Mouse (Mus musculus) ovary, postnatal 10 days (tissue): Measurements from ENCODE around the gene Slc44a1.

ENCODE experiments used
- DNase-seq: peaks from one replicate; pipeline ENCODE4 v3.0.0; 2022; ENCODE audit warnings: low spot score

Slc44a1 gene

DNA sequence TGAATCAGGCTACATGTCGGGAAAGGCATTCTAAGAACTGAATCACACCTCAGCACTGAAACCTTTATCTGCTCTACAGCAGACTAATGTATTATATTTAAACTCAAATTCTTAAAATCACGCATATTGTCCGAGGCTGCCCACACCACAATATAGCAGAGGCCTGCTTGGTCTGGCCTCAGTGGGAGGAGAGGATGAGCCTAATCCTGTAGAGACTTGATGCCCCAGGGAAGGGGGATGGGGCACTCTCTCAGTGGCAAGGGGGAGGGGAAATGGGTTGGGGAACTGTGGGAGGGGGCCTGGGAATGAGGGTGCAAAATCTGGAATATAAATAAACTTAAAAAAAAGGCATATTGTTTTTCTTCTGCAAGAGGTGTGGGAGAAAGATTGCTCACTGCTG, 177.8 kb downstream of the Slc44a1 start:
- no peak for DNase-seq

DNA sequence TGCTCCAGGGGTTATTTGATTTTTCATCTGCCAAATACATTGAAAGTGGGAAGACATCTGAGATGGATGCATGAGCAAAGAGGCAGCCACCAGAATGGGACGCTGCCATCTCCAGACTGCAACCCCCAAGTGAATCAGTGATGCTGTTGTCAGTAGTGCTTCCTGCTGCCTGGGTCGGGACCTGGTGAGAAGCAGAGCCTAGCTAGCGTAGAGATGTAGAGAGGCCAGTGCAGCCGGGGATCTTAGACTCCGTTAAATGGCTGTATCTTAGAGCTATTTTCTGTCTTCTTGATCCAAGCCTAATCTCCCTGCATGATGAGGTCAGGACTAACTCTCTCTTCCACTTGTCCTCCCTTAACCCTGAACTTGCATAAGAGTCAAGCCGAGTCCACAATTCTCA, 179.9 kb downstream of the Slc44a1 start:
- no peak for DNase-seq

DNA sequence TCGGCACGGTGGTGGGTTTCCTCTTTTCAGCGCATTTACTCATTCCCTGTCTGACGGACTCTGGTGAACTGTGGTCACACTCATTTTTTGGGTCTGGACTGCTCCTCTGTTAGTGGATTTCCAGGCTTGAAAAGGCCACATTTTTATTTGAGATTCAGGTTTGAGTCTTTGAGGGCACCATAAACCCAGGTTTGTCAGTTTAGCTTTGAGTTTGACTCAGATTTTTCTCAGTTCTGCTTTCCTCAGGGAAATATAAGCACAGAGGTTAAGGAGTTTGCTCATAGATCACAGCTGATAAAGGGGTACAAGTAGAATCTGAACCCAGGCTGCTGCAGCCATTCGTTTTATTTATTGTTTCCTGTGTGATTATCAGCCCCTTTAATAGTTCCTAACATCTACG, 180.9 kb downstream of the Slc44a1 start:
- no peak for DNase-seq

DNA sequence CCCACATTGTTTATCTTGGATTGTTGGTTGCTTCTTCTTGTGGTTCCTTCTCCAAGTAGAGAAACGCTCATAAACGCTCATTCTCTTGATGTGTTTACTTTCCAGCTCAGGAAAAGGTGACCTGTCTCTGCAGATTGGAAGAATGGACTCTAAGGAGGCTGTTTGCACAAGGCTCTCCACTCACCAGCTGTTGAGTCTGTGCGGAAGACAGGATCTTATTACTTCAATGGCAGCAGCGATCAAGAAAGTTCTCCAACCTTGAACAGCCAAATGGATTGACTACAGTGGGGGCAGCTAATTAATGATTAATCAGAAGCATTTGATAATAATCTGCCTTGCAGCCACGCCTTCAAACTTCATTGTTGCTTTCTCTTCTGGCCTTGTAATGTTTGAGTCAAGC, 181.3 kb downstream of the Slc44a1 start:
- no peak for DNase-seq

GRCm38 (mm10) chr4:53623711-53624110, 183.5 kb downstream of the Slc44a1 start:
- no peak for DNase-seq

DNA sequence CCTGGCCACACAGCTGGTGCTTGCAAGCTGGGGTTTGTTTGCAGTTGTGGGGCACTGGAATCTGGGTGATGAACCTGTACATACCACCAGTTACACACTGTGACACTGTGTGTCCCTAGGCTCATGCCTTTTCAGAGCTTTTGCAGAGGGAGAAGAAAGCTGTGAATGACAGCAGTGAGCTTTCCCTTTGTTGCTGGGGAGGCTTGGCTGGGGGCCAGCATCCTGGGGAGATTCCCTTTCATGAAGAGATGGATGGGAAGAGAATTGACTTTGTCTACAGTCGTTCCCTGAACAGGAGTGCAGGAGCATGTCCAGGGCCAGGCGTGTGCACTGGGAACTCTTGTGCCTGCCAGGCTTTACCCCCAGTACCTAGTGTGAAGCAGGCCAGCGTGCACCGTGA, 184.6 kb downstream of the Slc44a1 start:
- no peak for DNase-seq

- DNase-seq = no peak
These were observed 185.1 kb downstream of the Slc44a1 start for GRCm38 (mm10) chr4:53625263-53625662.

DNA sequence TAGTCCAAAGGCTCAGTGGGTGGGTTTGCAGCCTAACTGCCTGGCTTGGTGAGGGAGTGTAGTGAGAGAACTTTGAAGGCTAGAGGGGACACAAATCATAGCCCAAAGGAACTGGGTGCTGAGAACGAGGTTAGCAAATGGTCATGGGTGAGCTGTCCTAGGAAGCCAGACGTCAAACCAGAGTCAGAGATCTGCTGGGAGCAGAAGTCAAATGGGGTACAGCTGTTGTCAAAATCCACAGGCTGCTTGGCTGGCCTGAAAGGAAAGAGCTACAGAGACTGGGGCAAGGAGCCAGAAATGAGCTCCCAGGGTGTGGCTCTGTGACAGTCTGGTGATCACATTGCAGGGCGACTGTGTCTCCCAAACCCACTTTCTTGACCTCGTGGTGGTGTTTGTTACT, 188.7 kb downstream of the Slc44a1 start:
- DNase-seq = no peak

GRCm38 (mm10) chr4:53630963-53631315, 190.7 kb downstream of the Slc44a1 start:
- no peak for DNase-seq

- DNase-seq = peak; percentile 62
These were observed 191.2 kb downstream of the Slc44a1 start, which contains the start of gene Fsd1l for GRCm38 (mm10) chr4:53631316-53632010. Gene Fsd1l (plus strand): TSS chr4:53631471.

GRCm38 (mm10) chr4:53632011-53632349, 191.8 kb downstream of the Slc44a1 start:
- DNase-seq = no peak

DNA sequence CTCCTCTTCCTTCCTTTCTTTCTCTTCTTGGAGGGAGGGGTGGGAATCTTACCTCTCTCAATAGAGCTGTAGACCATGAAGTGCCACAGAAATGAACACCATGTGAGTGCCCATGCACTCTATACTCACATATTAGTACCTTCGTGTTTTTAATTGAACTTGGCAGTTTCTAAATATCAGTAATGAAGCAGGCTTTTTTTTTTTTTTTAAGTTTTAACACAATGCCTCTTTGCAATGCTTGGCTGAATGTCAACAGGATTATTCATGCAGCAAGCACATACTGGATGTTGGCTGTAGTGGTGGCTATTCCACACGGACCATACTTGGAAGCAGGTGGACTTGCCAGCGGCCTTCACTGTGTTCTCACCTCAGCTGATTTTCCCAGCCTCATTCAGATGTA, 195.1 kb downstream of the Slc44a1 start:
- no peak for DNase-seq

DNA sequence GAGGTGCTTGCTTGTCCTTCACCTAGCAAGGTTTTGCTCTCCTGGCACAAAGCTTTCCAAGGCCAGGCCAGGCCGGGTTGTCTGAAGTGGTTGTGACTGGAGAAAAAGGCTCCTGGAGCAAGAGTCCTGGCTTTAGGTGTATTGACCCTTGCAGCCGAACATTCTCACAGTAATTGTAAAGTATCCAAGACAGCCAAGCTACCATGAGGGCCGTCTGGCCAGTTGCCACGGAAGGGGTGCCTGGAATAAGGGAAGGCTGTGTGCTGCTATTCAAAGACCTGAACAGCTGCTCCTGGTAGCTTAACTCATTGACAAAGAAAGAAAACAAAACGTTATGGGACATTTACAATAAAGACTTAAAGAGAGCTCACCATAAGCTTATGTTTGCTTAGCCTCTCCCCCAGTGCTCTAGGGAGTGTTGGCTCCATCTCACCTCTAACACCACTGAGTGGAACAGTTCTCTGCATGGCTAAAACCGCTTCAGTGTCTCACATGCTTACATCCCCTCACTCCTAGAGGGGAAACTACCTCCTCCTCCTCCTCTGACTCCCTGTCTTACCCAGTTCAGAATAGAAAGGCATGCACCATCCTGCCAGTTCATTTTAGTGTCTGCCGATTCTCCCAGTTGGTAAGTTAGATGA, 197.2 kb downstream of the Slc44a1 start:
- no peak for DNase-seq

DNA sequence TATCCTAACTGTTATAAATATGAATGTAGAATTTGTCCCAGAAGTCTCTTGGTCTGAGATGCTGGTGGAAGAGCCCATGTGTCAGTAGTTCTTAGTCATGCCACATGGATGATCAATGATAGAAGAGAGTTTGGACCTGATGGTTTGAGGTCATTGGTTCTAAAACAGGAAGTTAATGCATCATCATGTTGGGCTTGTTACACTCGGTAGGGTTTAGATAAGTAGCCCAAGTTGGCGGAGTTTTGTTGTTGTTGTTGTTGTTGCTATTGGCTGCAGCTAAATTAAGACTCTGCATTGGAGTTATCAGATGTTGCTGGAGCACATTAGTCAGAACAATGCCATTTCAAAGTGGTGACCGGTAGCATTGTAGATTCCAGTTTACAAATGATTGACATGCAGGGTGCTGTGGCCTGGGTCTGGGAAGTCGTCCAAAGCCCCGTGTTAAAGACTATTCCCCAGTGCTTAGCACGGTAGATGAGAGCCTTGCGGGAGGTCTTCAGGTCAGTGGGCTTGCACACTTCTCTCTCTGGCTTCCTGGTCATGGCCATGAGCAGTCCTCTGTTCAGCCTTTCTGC, 198.4 kb downstream of the Slc44a1 start:
- DNase-seq = no peak

DNA sequence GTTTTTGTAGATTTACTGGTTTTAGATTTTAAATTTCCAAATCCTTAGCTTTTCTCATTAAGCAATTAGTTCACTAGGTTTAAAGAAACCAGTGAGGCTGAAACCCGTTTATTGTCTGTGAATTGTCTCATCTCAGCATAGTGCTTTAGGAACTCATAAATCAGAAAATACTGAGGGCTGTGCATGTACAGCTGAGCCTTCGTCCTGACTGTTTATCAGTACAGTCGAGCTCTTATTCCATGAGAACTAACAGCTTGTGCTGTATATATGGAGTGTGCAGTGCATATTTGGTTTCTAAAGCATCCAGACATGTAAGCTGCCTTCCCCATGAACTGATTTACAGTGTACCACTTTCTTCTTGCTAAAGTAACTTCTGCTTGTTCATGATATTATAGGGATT, 217.8 kb downstream of the Slc44a1 start:
- DNase-seq = no peak

DNA sequence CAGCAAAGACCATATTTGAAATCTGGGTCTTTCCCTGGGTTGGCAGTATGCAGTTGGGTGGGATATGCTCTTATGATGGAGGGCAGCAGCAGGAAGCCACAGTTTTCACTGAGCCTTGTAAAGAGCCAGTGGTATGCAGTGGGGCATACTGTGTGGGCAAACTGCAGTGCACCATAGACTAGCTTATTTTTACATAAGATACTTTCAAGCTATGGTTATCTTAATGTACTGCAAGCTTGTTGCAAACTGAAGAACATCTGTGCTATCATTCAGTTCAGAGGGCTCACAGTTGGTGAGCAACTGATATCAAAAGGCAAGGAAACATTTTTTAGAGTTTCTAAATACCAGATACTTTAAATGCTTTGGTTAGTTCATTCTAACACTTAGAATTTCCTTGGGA, 220.5 kb downstream of the Slc44a1 start:
- DNase-seq = no peak
